Mouse (Mus musculus) intestine, postnatal 0 days (tissue): ENCODE results near the gene Gm9964. TPM values are rescaled to one million over a fixed set of nuclear protein-coding genes. Genes with fewer than 3 reads are reported as not detected.
"Not testable (repeated sequence)": the region's sequence is repeated elsewhere in the genome, so short reads cannot be mapped to it uniquely, and the experiment has no call there.

Experiments used
- ATAC-seq: fragments of 200-750 bp; cut with Nextera tagmentation; 2 replicates; pipeline ENCODE4 v1.8.0; 2017; ENCODE audit warnings: mild to moderate bottlenecking, moderate TSS enrichment, moderate library complexity
- H3K27ac ChIP-seq: fragments of 300-500 bp; sonication (generic); 2 replicates; pipeline ENCODE4 v1.5.1; 2014; ENCODE audit warnings: mild to moderate bottlenecking, low read depth, low read length, moderate library complexity
- H3K27me3 ChIP-seq: fragments of 300-500 bp; sonication (generic); replicated peaks from 2 replicates; pipeline ENCODE4 v1.6.1; 2014; ENCODE audit warnings: low read length, mixed read lengths; ENCODE audit not compliant: control insufficient read depth, insufficient read depth
- H3K36me3 ChIP-seq: fragments of 300-500 bp; sonication (generic); 2 replicates; pipeline ENCODE4 v1.6.1; 2014; ENCODE audit warnings: mild to moderate bottlenecking, moderate library complexity; ENCODE audit not compliant: control insufficient read depth, insufficient read depth
- H3K4me1 ChIP-seq: fragments of 300-500 bp; sonication (generic); replicated peaks from 2 replicates; pipeline ENCODE4 v1.6.1; 2014; ENCODE audit warnings: antibody characterized with exemption, low read length, mixed read lengths; ENCODE audit not compliant: control insufficient read depth, insufficient read depth
- H3K4me2 ChIP-seq: fragments of 300-500 bp; sonication (generic); replicated peaks from 2 replicates; pipeline ENCODE4 v1.6.1; 2014; ENCODE audit warnings: low read depth, mild to moderate bottlenecking, moderate library complexity
- H3K4me3 ChIP-seq: fragments of 300-500 bp; sonication (generic); 2 replicates; pipeline ENCODE4 v1.5.1; 2014; ENCODE audit warnings: low read depth, low read length
- H3K9ac ChIP-seq: fragments of 300-500 bp; sonication (generic); 2 replicates; pipeline ENCODE4 v1.6.1; 2014; ENCODE audit warnings: mild to moderate bottlenecking, low read depth, low read length
- H3K9me3 ChIP-seq: fragments of 300-500 bp; sonication (generic); 2 replicates; pipeline ENCODE4 v1.6.1; 2016; ENCODE audit warnings: mixed run types; ENCODE audit not compliant: control insufficient read depth
- CTCF ChIP-seq: sonication (generic); IDR thresholded peaks from 2 replicates; pipeline ENCODE4 v1.5.1; 2016; ENCODE audit warnings: low read depth, mild to moderate bottlenecking, control low read depth, antibody characterized with exemption, moderate library complexity
- WGBS: fragments of 180-500 bp; shearing (Covaris S2); extraction: QIAGEN DNeasy Blood & Tissue Kit; methylation state at CpG from one replicate; pipeline ENCODE4 v1.1.7; 2014; 5-methylcytosine and 5-hydroxymethylcytosine counted together
- polyA plus RNA-seq: library from polyadenylated mRNA; unstranded; fragments of >200 nt; fragmentation: Nextera tagmentation; extraction: Ambion mirVana; gene quantifications from 2 replicates; pipeline ENCODE4 v1.2.1, GENCODE M21; 2015

The Gm9964 gene
- polyA plus RNA-seq, 1 experiment from 2014 or later = not detected

DNA sequence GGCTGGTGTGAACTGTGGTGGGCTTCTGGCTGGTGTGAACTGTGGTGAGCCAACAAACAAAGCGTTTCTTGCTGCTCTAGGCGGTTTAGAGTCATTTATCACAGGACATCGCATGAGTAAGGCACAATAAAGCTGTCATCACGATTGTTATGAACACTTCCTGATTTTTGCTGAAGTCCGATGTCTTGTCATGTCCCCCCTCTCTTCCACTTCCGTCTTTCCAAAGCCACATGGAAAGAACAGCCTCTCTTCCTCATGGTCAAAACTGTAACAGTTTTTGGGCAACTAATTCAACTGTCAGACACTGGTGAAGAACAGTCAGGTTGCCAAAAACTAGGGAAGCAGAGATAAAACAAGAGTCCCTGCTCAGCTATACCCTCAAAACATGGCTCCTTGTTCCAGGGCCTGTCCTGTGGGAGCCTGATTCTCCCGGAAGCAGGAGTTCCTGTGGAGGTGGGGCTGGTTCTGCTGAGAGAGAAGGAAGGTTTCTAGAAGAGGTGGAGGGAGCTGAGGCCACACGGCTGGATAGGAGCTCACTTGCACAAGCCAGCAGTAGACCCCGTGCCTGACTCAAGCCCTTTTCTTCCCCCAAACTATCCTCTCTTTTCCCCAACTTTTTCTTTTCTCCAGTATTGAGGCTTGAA, 9.1 kb upstream of the Gm9964 start:
- ATAC-seq = no peak
- 45% methylated on average over 9 of the region's 9 CpGs for WGBS

GRCm38 (mm10) chr11:79304245-79304644, 7.5 kb upstream of the Gm9964 start:
- ATAC-seq, H3K4me2 ChIP-seq, H3K27me3 ChIP-seq, H3K36me3 ChIP-seq, H3K9ac ChIP-seq, H3K9me3 ChIP-seq, H3K4me3 ChIP-seq, H3K27ac ChIP-seq: not testable (repeated sequence)
- WGBS = 77% methylated on average over 4 of the region's 4 CpGs
- peaks cover 14% of the 10 kb centered on the region for H3K4me1 ChIP-seq

More for the DNA sequence above, 9.1 kb upstream of the Gm9964 start:
- H3K9ac ChIP-seq = no peak overlapping the region
- no peak overlapping the region for H3K4me2 ChIP-seq
- no peaks in the 10 kb centered on the region for H3K36me3 ChIP-seq
- no peak overlapping the region for H3K4me3 ChIP-seq
- H3K4me1 ChIP-seq = peaks cover 14% of the 10 kb centered on the region
- no peaks in the 10 kb centered on the region for H3K27me3 ChIP-seq
- peak overlapping the region; percentile 73; the same call in 1 of the 2 replicates for H3K27ac ChIP-seq
- H3K9me3 ChIP-seq = no peaks in the 10 kb centered on the region
- no peak for TF ChIP-seq CTCF

GRCm38 (mm10) chr11:79303109-79303508, 6.4 kb upstream of the Gm9964 start:
- H3K4me2 ChIP-seq = no peak overlapping the region
- no peaks in the 10 kb centered on the region for H3K9me3 ChIP-seq
- H3K9ac ChIP-seq = no peak overlapping the region
- no peaks in the 10 kb centered on the region for H3K36me3 ChIP-seq
- ATAC-seq = peak; percentile 55
- H3K4me3 ChIP-seq = no peak overlapping the region
- 37% methylated on average over 6 of the region's 6 CpGs for WGBS
- no peak overlapping the region for H3K27ac ChIP-seq
- H3K27me3 ChIP-seq = no peaks in the 10 kb centered on the region
- no peak for TF ChIP-seq CTCF
- peaks cover 14% of the 10 kb centered on the region for H3K4me1 ChIP-seq

GRCm38 (mm10) chr11:79299719-79300431, 3.2 kb upstream of the Gm9964 start:
- no peak for ATAC-seq
- H3K27ac ChIP-seq = no peak overlapping the region
- no peaks in the 10 kb centered on the region for H3K36me3 ChIP-seq
- WGBS = 76% methylated on average over 9 of the region's 9 CpGs
- no peak overlapping the region for H3K4me3 ChIP-seq
- H3K27me3 ChIP-seq = no peaks in the 10 kb centered on the region
- no peaks in the 10 kb centered on the region for H3K4me1 ChIP-seq
- H3K9me3 ChIP-seq = no peaks in the 10 kb centered on the region
- H3K4me2 ChIP-seq = no peak overlapping the region
- no peak overlapping the region for H3K9ac ChIP-seq
- TF ChIP-seq CTCF = peak; percentile 60

GRCm38 (mm10) chr11:79296167-79296566, 539 bp downstream of the Gm9964 start:
- WGBS = 11% methylated on average over 1 of the region's 1 CpGs
- peak overlapping the region; percentile 35; the same call in 1 of the 2 replicates for H3K27ac ChIP-seq
- no peak overlapping the region for H3K4me3 ChIP-seq
- no peaks in the 10 kb centered on the region for H3K27me3 ChIP-seq
- H3K9me3 ChIP-seq = no peaks in the 10 kb centered on the region
- peak; percentile 89 for TF ChIP-seq CTCF
- no peak overlapping the region for H3K9ac ChIP-seq
- H3K4me1 ChIP-seq = 0 out of 2 replicates have a peak, but pooled peaks cover 5% of the 10 kb centered on the region
- no peaks in the 10 kb centered on the region for H3K36me3 ChIP-seq
- H3K4me2 ChIP-seq = no peak overlapping the region
- ATAC-seq = peak; percentile 52

DNA sequence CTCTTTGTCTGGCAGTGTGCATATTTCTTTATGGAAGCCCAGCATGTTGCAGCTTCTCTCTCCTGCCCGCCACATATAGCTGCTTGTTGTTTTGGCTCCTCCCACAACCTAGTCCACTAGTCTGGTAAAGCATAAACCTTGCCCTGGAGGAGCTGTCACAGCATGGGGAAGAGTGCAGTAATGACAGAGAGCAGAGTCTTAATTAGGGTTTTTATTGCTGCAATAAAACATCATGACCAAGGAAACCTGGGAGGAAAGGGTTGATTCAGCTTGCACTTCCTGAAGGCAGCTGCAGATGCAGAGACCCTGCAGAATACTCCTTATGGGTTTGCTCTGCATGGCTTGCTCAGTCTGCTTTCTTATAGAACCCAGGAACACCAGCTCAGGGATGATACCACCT, 2.7 kb downstream of the Gm9964 start:
- Histone ChIP-seq H3K36me3 (no peaks in the 10 kb centered on the region), H3K27me3 (no peaks in the 10 kb centered on the region), H3K4me2 (no peak overlapping the region), H3K9ac (no peak overlapping the region), H3K9me3 (no peaks in the 10 kb centered on the region), H3K27ac (peak overlapping the region; percentile 9; the same call in 1 of the 2 replicates), H3K4me3 (no peak overlapping the region), H3K4me1 (0 out of 2 replicates have a peak, but pooled peaks cover 7% of the 10 kb centered on the region)
- ATAC-seq = peak; percentile 88
- no peak for TF ChIP-seq CTCF
- WGBS = 15% methylated on average over 1 of the region's 1 CpGs
